Mouse (Mus musculus) spleen, adult 18-20 months (tissue): ENCODE data around the gene Hacl1.
A peak's percentile ranks its signal among the peaks of the same experiment; 100 is the strongest.
"Not testable (repeated sequence)": the region's sequence is repeated elsewhere in the genome, so short reads cannot be mapped to it uniquely, and the experiment has no call there.

Source experiments
- DNase-seq, 2 experiments: peaks; one replicate each; pipeline ENCODE4 v3.0.0; 2022; ENCODE audit warnings: mixed read lengths in 2 of 2

The Hacl1 gene

GRCm38 (mm10) chr14:31622748-31623147, 18.3 kb downstream of the Hacl1 start:
- no peak for DNase-seq

GRCm38 (mm10) chr14:31620591-31621223, 20.4 kb downstream of the Hacl1 start:
- DNase-seq: no peak

- DNase-seq: no peak
Observed at GRCm38 (mm10) chr14:31617997-31618396, 23.1 kb downstream of the Hacl1 start.

- DNase-seq: no peak
Observed at GRCm38 (mm10) chr14:31617204-31617603, 23.9 kb downstream of the Hacl1 start.

- DNase-seq: no peak
Observed at GRCm38 (mm10) chr14:31613671-31614070, 27.4 kb downstream of the Hacl1 start.

GRCm38 (mm10) chr14:31611986-31612385, 29.1 kb downstream of the Hacl1 start:
- no peak for DNase-seq

GRCm38 (mm10) chr14:31605514-31605913, 35.6 kb downstream of the Hacl1 start:
- DNase-seq: no peak

- DNase-seq: peak in 1 of 2 experiments; percentile 9
Observed at GRCm38 (mm10) chr14:31604916-31605315, 36.2 kb downstream of the Hacl1 start.

GRCm38 (mm10) chr14:31602616-31602979, 38.5 kb downstream of the Hacl1 start:
- DNase-seq: not testable (repeated sequence)

GRCm38 (mm10) chr14:31601908-31602615, 39.0 kb downstream of the Hacl1 start:
- no peak for DNase-seq

- DNase-seq: no peak
Observed at GRCm38 (mm10) chr14:31597446-31597845, 43.6 kb downstream of the Hacl1 start.

GRCm38 (mm10) chr14:31596408-31596807, 44.7 kb downstream of the Hacl1 start:
- DNase-seq: peak in 1 of 2 experiments; percentile 9

- DNase-seq: no peak
Observed at GRCm38 (mm10) chr14:31594693-31595092, 46.4 kb downstream of the Hacl1 start.

GRCm38 (mm10) chr14:31593036-31593435, 48.0 kb downstream of the Hacl1 start:
- DNase-seq: no peak

GRCm38 (mm10) chr14:31591243-31591642, 49.8 kb downstream of the Hacl1 start, which contains the start of gene Colq:
Gene Colq, minus strand, starts transcription at chr14:31591343.
- DNase-seq: no peak

GRCm38 (mm10) chr14:31586451-31586850, 54.6 kb downstream of the Hacl1 start:
- no peak for DNase-seq

- no peak for DNase-seq
Observed at GRCm38 (mm10) chr14:31583082-31583481, 58.0 kb downstream of the Hacl1 start.

- no peak for DNase-seq
Observed at GRCm38 (mm10) chr14:31577966-31578735, 62.9 kb downstream of the Hacl1 start.

GRCm38 (mm10) chr14:31576846-31577697, 64.0 kb downstream of the Hacl1 start:
- no peak for DNase-seq

GRCm38 (mm10) chr14:31575866-31576265, 65.2 kb downstream of the Hacl1 start:
- no peak for DNase-seq

- no peak for DNase-seq
Observed at GRCm38 (mm10) chr14:31574903-31575665, 66.0 kb downstream of the Hacl1 start.
